Mouse (Mus musculus): ENCODE data around the gene Vmn1r32. TPM values are rescaled to one million over a fixed set of nuclear protein-coding genes. Genes with fewer than 3 reads are reported as not detected.

The Vmn1r32 gene
- polyA plus RNA-seq, 1 experiment from 2014 or later: not detected

Other genes starting within 250 kb of the Vmn1r32 start
- gene Mad2l1, start 24.7 kb downstream of the Vmn1r32 start, polyA plus RNA-seq (2015; fragmentation: Nextera tagmentation; extraction: Ambion mirVana): 65.4 and 73.3 TPM in 2 replicates
- not detected in 2 replicates for gene Vmn1r33, start 58.2 kb upstream of the Vmn1r32 start, polyA plus RNA-seq (2015; fragmentation: Nextera tagmentation; extraction: Ambion mirVana)
- gene Vmn1r34, start 83.8 kb upstream of the Vmn1r32 start, polyA plus RNA-seq (2015; fragmentation: Nextera tagmentation; extraction: Ambion mirVana): not detected in 2 replicates
- not detected in 2 replicates for gene Vmn1r35, start 125.8 kb upstream of the Vmn1r32 start, polyA plus RNA-seq (2015; fragmentation: Nextera tagmentation; extraction: Ambion mirVana)
- gene Vmn1r36, start 159.1 kb upstream of the Vmn1r32 start, polyA plus RNA-seq (2015; fragmentation: Nextera tagmentation; extraction: Ambion mirVana): not detected in 2 replicates
- gene Vmn1r37, start 169.3 kb upstream of the Vmn1r32 start, polyA plus RNA-seq (2015; fragmentation: Nextera tagmentation; extraction: Ambion mirVana): not detected in 2 replicates
- not detected in 2 replicates for gene Vmn1r38, start 222.5 kb upstream of the Vmn1r32 start, polyA plus RNA-seq (2015; fragmentation: Nextera tagmentation; extraction: Ambion mirVana)

All from heart, embryonic 16.5 days (tissue).